Mouse (Mus musculus): Measurements from ENCODE around the gene Mmd.

The Mmd gene

DNA sequence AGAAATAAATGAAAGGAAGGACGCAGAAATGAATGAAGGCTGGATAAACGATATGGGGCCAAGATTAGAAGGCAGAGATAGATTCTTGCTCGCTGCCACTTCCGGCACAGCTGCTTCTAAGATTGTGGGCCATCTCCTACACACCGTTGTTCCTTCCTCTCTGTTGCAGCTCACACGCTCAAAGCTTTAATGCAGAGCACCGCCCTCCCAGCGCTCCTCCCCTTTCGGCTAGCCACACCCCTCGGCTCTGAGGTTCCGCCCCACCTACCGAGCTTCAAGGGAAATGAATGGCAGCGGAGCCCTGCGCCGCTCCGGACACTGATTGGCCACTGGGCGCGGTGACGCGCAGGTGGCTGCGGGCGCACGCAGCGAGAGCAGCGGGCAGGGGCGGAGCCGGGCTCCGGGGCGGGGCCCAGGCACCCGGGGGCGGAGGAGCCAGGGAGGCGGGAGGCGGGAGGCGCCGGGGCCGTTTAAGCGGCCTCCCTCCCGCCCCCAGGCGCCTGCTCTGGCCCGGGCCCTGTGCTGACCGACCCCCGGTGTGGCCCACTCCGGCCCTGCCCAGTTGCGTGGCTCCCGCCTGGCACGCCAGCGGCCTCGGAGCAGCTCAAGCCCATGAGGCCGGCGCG is at the start of gene Mmd:
TSS of gene Mmd (plus strand) at position 432 of the 626 bp plus-strand sequence.
- peak; percentile 98 for DNase-seq (ENCODE audit: low spot score)

DNA sequence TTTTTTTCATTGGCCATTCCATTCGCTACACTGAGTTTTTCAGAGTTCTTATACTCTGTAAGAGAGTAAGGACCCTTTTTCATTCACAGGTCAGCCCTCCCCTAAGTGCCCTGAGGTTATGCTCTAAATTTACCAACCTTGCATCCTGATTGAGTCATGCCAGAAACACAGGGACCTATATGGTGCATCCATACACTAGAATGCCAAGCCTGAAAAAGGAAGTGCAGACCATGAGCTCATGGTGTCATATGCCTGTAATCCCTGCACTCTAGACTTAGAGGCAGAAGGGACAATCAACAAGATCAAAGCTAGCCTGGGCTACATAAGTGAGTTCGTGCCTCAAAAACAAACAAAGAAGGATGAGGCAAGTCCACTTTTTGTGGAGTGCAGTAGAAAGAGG is 48.4 kb upstream of the Mmd start:
- no peak for DNase-seq (ENCODE audit: low spot score)

DNA sequence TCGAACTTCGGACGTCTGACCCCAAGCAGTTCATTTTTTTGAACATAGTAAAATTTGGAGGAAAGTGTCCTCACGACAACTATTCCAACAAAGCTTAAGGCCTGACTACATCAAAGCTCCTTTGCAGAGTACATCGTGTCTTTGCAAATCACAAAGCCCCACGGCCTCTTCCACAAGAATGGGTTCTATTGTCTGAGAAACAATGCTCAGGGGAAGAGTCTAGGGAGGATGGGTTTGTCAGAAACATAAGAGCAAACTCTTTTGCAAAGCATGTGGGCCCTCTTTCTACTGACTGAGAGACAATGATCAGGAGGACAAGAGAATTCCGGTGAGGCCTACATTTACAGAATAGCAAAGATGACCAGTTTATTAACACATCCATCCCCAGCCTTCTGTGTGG is 35.0 kb upstream of the Mmd start:
- no peak for DNase-seq (ENCODE audit: low spot score)

DNA sequence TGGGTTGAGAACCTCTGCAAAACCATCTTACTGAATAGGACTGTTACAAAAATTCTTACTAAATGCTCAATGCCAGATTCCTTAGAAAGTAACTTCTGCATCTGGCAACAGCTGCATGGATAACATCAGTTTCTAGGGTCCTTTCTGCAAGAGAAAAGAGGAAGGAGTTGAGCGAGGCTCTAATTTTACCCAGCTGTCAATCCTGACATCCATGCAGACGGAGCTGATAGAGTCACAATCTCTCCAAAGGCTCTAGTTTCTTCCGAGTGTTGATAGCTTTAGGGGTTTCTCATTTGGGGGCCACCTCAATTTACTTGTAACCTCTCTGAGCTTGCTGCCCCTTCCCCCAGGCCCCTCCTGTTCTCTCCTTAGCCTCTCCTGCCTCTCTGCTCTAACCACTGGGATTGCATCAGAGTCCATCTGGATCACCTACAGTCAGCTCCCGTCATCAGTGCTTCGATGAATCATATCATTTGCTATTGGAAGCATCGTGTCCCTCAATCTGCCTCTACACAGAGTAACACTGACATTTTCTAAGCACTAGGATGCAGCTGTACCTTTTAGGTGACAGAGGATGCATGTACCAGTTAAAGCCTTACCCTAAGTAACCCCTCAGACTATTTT is 29.1 kb upstream of the Mmd start:
- no peak for DNase-seq (ENCODE audit: low spot score)

DNA sequence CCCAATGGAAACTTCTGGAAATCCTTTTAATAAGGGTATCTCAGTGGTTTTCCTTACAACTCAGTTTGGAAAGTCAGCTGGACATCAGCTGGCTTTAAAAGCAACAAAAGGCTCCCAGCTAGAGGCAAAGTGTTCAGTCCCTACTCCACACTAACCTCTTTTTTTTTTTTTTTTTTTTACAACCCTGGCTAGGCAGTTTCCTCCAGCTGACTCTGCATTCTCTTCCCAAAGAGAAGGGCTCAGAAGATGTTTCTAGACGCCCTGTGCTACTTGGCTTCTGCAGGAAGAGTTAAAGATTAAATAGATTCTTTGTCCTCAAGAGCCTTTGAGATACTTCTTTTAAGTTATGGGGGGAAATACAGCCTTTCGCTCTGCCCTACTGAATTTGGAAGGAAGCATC is 28.5 kb upstream of the Mmd start:
- no peak for DNase-seq (ENCODE audit: low spot score)

DNA sequence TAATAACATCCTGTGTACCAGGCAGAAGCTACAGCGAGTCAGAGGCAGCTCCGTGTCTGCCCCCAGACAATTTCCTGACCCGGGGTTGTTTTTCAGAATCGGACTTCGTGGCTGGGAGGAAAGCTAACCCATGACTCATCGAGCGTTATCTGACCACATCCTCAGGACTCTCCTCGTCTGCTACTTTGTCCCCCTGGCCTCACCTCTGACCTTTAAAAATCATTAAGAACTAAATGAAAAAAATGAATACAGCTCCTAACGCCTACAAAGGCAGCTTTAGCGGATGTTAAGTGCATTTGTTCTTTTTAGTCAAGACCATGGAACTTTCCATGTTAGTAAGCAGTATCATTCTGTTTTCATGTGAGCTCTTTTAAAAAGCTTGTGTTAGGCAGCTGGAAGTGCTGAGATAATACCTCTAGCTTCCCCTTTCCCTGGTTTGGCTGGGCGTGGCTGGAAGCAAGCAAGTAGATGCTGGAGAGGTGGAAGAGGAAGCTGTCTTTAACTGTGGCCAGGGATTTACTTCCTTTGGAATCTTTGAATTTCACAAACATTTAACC is 24.3 kb upstream of the Mmd start:
- no peak for DNase-seq (ENCODE audit: low spot score)

DNA sequence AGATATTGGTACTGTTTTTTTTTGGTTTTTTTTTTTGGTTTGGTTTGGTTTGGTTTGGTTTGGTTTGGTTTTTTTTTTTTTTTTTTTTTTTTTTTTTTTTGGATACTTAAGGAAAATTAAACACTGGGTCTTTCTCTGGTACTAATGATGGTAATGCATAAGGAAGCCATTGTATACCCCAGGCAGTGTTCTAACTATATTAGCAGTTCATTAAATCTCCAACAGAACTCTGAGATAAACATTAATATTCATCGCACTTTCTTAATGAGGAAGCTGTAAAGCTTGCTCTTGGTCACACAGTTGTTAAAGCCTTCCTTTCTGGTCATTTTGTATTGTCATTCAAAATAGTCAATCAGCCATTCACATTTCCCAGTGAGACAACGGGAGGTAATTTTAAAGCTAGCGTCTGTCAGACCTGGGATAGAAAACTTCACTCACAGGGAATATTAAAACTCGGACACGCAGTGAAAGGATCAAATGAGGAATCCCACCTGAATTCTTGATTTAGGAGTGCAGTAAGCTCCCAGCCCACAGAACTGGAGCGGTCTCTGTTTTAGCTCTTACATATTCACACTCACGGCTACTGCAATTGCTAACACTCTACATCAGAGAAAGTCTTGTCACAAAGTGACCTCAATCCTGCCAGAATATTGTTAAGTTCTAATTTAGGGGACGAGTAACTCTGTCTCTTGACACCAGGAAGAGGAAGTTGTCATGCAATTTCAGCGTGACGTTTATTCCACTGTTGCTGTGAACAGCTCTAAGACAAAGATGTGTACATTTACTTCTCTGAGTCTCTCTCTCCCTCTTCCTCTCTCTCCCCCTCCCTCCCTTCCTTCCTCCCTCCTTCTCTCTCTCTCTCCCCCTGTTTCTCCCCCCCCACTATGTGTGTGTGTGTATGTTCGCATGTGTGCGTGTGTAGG is 22.0 kb upstream of the Mmd start:
- no peak for DNase-seq (ENCODE audit: low spot score)

DNA sequence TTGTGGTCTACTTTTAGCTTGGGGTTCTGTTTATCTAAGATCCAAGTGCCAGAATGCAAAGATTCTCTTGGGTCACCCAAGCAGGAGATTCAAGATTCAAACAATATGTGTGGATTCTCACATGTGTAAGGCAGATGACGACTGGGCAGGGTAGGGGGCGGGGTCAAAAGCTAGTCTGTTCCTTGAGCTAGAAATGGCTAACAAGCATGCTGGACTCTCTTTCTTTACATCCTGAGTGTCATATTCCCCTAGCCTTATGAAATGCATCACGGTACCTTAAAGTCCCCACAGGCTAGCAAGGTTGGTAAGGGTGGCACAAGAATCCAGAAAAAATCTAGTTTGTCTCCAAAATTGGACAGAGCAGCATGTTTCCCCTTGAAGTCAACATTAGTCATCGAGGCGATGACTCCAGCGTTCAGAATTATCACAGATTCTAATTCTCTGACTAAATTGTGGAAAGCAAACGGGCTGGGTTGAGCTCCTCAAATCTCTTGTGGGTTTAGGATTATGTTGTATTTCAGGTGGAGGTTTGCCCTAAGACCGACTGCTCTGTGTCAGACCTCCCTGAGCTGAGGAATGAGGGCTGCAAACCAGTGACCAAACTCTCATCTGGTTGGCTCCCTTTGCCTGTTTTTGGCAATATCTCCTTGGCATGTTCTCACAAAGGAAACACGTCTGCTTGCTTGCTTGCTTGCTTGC is 20.9 kb upstream of the Mmd start:
- DNase-seq (ENCODE audit: low spot score), result no peak

DNA sequence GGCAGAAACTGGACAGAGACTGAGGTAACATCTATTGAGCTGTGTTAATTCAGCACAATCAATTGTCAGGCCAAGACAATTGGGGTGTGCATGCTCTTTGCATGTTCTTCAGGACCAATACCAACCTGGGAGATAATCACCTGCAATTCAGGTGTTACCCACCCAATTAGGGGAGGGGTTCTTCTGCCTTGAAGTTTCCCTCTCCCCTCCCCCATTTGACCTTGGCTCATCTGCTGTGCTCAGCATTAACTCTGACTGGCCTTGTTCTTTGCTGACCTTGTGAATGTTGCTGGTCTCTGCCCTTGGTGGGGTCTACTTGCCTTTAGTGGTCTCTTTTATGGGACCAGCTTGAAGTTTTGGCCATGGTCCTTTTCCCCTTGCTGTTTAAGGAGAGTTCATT is 19.5 kb upstream of the Mmd start:
- DNase-seq (ENCODE audit: low spot score), result no peak

DNA sequence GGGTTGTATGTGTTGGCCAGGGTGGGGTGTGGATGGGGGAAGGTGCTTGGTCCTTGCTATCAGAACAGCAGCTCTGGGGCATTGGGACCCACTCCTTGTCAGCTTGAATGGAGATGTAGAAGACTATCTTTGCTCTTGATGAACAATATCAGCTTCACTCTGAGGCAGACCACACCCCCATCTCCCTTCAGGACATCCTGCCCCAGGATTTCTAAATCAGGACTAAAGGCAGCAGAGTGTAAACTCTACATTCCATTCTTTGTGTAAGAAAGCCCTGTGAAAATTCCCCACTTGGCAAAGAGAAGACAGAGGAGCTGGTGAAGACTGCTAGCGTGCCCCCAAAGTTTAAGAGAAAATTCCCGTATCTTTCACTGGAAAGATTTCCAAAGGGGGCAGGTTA is 18.6 kb upstream of the Mmd start:
- DNase-seq (ENCODE audit: low spot score), result no peak

DNA sequence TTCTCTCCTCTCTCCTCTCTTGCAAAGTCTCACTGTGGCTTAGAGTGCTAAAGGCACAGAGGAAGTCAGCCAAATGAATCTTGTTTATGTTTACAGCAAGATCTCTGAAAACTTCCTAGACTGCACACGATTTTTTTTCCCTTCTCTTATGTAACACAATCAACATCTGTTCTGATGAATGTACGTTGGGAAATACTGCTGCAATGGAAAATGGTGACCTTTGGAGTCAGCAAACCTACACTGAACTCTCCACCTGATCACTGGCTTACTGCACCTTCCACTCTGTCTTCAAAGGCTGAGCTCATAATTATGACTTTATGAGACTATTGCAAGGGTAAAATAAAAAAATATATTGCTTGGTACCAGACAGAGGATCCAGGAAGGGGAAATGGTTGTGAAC is 17.6 kb upstream of the Mmd start:
- no peak for DNase-seq (ENCODE audit: low spot score)

DNA sequence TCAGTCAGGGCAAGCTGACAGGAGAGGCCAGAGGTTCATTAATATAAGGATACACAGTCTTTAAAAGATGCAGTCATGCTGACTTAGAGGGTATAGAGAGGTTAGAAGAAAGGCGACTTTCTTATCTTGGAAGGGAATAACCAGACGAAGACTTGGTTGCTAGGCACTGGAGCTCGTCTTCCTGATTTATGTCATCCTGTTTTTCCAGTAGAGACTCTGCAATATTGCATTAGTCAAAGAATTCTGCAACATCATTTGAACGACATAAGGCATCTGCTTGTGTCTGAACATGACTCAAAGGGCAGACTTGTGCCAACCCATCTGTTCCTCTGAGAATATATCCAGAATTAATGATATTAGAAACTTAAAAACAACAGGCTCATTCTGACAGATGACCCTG is 16.6 kb upstream of the Mmd start:
- no peak for DNase-seq (ENCODE audit: low spot score)

DNA sequence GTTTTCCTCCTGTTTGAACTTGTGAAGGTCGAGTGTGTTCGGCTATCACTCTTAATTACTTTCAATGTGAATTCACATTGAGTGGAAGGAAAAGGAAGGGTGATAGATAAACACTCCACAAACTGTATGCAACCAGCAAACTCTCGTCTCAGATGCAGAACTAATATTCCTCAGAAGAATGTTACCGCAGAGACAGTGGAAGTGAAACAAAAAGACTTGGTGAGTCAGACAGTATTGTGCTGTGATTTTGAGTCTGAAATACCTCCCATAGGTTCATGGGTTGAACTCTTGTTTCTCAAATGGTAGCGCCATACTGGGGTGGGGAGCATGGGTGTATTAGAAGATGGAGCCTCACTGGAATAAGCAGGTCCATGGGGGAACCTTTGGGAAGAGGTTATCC is 14.0 kb upstream of the Mmd start:
- DNase-seq (ENCODE audit: low spot score), result no peak

DNA sequence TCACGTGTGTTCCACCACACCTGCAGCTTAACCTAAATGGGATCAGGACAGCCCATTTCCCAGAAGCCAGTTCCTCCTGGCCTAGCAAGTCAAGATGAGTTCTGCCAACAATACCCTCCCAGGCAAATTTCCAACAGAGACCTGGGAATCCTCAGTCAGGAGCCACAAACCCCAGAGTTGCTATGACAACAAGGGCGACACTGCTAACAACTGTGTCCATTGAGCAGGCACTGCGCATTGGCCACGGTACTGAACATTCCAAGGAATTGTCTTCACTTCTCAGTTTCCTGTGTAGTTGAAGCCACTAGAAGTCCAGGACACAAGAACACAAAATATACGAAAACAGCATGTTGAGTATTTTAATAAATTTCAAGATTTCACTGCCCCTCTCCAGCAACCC is 11.6 kb upstream of the Mmd start:
- no peak for DNase-seq (ENCODE audit: low spot score)

DNA sequence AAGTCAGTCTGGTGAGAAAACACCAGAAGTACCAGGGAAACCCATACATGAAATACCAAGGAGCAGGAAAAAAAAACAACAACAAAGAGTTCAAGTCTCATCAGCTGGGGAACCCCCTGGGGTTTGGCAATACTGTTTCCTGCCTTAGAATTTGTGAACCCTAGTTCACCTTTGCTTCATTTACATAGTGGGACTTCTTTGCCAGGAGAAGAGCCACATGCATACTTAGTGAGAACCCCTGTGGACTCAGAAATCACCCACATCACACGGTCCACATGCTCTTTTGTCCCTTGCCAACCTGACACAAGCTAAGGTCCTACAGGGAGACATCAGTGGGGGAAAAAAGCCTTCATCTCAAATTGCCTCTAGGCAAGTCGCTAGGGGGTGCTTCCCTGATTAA is 10.6 kb upstream of the Mmd start:
- DNase-seq (ENCODE audit: low spot score), result no peak

DNA sequence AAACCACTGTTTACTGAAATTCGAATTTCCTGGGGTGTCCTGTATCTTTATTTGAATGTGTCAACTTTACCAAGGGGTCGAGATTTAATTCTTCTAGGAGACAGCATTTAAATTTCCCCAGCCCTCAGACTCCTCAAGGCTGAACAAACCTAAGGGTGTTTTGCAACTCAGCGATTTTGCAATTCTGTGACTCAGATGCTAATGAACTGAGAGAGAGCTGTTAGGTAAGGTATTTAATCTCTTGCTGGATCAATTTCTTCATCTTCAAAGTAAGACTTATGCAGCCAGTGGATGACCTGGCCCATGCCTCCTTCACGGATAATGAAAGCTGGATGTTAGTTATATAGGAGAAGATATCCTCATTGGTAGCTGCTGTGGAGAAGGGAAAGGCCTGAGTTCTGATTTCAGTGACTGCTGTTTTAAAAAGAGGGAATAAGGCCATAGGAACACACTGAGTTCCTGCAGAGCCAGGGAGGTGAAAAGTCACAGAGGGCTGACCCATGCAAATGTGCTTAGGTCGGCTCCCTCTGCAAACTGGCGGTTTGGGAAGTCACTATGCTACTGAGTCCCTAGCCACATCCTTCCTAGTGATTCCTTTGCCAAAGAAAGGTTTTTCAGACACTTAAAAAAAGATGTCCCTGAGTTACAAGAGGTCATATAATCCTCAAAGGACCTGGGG is 8.5 kb upstream of the Mmd start:
- DNase-seq (ENCODE audit: low spot score), result no peak

DNA sequence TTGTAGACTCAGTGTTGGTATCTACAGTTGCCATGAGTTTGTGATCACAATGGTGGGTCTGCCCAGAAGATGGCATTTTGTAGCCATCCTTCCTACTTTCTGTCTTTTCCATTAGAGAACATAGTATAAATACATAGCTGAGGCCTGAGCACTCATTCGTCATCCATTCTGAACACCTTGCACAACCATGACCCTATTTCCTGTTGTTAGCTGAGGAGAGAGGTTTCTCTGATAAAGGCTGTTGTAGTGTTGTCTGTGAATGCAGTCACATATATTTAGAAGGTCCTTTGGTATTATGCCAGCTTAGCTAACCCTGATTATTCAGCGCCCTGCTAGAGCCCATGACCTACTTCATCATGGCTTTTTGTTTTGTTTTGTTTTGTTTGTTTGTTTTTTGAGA is 7.4 kb upstream of the Mmd start:
- DNase-seq (ENCODE audit: low spot score), result no peak

DNA sequence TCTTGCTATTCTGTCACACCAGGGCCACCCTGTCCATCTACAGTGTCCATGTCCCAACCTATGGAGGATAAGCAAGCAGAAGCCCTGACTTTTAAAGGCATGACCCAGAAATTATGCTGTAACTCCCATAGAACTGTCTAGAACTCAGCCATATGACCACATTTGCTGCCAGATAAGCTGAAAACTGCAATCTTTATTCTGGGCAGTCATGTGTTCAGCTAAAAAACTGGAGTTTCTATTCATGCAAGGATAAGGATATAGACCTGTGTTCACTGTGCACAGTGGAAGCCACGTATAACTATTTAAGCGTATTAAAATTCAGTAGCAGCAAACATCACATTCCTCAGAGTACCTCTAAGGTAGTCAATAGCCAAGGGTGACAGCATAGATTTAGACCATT is 6.0 kb upstream of the Mmd start:
- DNase-seq (ENCODE audit: low spot score), result no peak

DNA sequence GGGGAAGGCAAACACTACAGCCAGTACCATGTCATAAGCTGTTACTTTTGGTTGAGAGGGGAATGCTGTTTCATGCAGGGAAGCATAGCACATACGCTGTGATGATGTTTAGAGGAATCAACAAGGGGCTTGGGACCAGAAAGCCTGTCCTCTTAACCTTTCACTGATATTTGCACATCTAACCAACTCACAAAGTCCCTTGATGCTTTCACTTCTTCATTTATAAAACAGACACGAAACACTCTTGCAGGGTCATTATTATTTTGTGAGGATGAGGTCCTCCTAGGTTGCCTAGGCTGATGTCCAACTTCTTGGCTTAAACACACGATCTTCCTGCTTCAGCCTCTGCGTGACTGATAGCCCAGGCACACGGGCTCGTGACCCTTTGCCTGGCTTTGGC is 3.6 kb upstream of the Mmd start:
- no peak for DNase-seq (ENCODE audit: low spot score)

DNA sequence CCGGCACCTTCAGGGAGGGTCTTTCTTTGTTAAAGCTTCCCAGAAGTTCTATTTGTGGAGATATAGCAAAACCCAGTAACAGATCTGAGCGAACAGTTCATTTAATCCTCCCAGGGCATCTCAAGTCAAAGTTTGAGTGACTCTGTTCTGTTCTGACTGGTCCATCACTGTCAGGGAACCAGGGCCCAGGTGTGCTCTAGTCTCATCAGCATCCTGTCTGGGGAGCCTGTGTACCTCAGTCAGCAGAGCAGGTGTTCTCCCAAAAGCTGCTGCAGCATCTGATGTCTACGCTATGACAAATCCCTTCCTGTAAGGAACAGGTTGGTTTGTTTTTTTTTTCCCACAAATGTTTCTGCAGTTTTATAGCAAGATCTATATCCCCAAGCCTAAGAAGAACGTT is 2.6 kb upstream of the Mmd start:
- no peak for DNase-seq (ENCODE audit: low spot score)

DNA sequence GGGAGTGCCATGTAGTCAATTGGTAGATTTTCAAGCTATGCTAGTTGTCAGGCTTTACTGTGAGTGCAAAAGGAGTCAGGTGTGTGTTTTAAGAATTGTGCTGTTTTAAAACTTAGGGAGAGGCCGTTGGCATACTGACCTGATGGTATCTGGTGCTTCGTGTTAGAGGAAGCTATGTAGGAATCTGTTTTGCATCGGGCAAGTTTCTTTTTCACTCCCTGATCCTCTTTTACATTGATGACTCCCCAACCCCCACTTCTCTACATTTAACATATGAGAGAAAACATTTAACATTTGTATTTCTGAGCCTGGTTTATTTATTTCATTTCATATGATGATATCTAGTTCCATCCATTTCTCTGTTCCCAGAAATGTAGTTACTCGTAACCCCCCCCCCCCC is 1.5 kb upstream of the Mmd start:
- DNase-seq (ENCODE audit: low spot score), result no peak

DNA sequence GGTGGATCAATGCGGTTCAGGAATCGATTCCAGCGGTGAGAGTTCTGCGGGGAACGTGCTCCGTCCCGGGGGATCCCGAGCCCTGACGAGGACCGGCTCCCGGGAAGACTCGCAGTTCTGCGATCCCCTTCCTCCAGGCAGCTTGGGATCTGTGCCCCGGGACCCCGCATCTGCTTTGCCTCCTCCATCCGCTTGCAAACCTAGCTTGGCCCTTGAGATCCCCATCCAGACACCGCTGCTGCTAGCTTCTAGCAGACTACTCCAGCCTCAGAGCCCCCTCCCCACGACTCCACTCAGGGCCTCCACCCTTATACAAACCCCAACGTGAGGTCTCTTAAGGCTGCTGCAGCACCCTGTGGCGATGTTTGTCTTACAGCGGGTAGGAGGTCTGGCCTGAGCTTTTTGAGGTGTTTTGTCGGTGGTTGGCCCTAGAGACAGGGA is 465 bp downstream of the Mmd start:
- DNase-seq (ENCODE audit: low spot score), result no peak
